Mouse (Mus musculus): ENCODE data around the gene Ptprk. TPM values are rescaled to one million over a fixed set of nuclear protein-coding genes. Genes with fewer than 3 reads are reported as not detected.

The Ptprk gene
- polyA plus RNA-seq, 1 experiment from 2014 or later = 22.1 TPM

DNA sequence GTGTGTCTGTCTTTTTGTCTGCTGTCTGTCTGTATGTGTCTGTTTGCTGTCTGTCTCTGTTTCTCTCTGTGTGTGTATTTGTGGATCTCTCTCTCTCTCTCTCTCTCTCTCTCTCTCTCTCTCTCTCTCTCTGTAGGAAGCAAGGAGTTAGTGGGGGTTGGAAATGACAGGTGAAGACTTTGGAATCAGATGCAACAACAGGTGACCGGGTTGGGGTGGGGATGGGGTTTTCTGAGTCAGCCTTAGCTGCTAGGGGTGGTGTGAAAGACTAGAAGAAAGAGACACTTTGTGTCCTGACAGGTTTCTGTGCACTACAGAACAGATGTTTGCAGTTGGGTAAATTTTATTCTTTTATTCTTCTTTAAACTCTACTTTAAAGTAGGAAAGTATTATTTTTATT lies 9.0 kb downstream of the Ptprk start:
- no peak for DNase-seq (ENCODE audit: low spot score)
- WGBS = 74% methylated on average over 1 of the region's 1 CpGs
- Histone ChIP-seq H3K4me3 (no peak overlapping the region), H3K27ac (no peak overlapping the region), H3K4me1 (replicated peaks) (no peaks in the 10 kb centered on the region; the same call in none of the 2 replicates), H3K36me3 (no peaks in the 10 kb centered on the region), H3K27me3 (ENCODE audit: insufficient read depth, poor library complexity, severe bottlenecking) (no peaks in the 10 kb centered on the region), H3K9me3 (no peaks in the 10 kb centered on the region)

DNA sequence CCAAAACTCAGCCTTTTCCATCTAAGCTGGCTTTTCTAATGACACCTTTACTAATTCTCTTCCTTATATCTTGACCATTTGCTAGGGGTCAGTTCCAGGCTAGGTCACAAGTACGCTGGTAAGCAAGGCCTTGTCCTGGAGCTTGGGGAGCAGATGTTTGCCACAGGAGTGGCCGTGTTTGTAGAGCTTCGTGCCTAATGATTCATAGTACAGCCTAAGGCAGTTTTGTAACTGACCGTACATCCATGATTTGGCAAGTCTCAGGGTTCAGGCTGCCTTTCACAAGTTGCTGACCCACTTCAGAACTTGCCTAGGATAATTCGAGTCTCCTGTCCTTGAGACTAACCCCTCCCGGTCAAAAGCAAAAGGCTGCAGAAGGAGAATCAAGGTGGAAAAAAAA lies 12.7 kb downstream of the Ptprk start:
- no peak overlapping the region for H3K4me3 ChIP-seq
- DNase-seq (ENCODE audit: low spot score) = no peak
- H3K9me3 ChIP-seq = no peaks in the 10 kb centered on the region
- H3K4me1 ChIP-seq (replicated peaks) = no peaks in the 10 kb centered on the region; the same call in 1 of the 2 replicates
- H3K36me3 ChIP-seq = no peaks in the 10 kb centered on the region
- H3K27ac ChIP-seq = no peak overlapping the region
- H3K27me3 ChIP-seq (ENCODE audit: insufficient read depth, poor library complexity, severe bottlenecking) = no peaks in the 10 kb centered on the region
- WGBS = 68% methylated on average over 6 of the region's 6 CpGs

DNA sequence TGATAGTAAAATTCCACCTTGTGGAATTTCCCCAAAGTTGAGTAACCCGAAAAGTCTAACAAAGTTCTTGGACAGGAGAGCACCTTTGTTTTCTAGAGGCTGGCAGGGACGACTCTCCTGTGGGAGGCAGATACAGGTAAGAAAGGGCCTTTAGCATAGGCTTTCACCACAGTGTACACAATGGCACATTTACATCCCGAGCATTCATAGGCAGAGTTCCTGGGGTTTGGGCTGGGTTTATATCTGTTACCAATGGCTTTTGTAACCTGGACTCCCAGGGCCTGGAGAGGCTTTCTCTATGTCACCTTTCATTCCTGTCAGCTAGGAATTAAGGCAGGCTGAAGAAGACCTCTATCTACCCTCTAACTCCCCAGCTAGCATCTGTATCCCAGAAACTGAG lies 13.1 kb downstream of the Ptprk start:
- no peaks in the 10 kb centered on the region for H3K36me3 ChIP-seq
- H3K9me3 ChIP-seq = no peaks in the 10 kb centered on the region
- no peaks in the 10 kb centered on the region; the same call in 1 of the 2 replicates for H3K4me1 ChIP-seq (replicated peaks)
- no peak overlapping the region for H3K4me3 ChIP-seq
- no peak for DNase-seq (ENCODE audit: low spot score)
- no peaks in the 10 kb centered on the region for H3K27me3 ChIP-seq (ENCODE audit: insufficient read depth, poor library complexity, severe bottlenecking)
- 66% methylated on average over 3 of the region's 3 CpGs for WGBS
- H3K27ac ChIP-seq = no peak overlapping the region

DNA sequence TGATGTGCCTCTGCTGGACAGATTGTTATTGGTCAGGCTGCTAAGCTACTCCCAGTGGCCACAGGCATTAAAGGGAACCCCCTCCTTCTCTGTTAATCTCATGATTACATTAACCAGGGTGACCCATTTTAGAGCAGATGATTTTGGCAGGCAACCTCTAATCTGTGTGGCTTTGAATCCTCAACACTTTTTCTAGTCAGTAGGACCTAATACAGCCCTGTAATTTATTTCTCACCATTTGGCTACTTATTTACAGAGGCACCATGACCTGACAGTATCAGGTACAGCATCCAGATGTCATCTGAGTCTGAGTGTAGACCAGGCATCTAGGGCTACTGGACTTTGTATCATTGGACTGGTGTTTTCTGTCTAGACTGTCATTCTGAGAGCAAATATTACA lies 21.4 kb downstream of the Ptprk start:
- no peaks in the 10 kb centered on the region for H3K27me3 ChIP-seq (ENCODE audit: insufficient read depth, poor library complexity, severe bottlenecking)
- H3K36me3 ChIP-seq = no peaks in the 10 kb centered on the region
- H3K4me3 ChIP-seq = no peak overlapping the region
- no peak for DNase-seq (ENCODE audit: low spot score)
- H3K27ac ChIP-seq = no peak overlapping the region
- no peaks in the 10 kb centered on the region for H3K9me3 ChIP-seq
- peaks cover 5% of the 10 kb centered on the region; the same call in 1 of the 2 replicates for H3K4me1 ChIP-seq (replicated peaks)

DNA sequence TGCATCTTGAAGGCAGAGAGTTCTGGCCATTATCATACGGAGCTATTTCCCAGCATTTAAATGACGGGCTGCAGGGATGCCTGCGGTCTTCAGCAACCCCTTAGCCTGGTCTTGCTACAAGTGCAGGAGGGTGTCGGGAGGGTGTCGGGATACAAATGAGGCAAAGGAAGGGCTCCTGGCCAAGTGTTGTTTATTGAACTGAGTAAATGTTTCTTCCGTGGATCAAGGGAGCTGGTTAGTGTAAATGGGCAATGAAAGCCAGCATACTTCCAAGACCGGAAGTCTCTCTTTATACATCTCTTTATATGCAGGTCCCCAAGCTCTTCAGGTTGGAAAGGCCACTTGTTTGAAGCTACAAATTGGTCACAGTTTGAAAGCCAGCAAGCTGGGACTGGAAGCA lies 23.0 kb downstream of the Ptprk start:
- Histone ChIP-seq H3K4me3 (no peak overlapping the region), H3K9me3 (no peaks in the 10 kb centered on the region), H3K27me3 (ENCODE audit: insufficient read depth, poor library complexity, severe bottlenecking) (no peaks in the 10 kb centered on the region), H3K36me3 (no peaks in the 10 kb centered on the region), H3K4me1 (replicated peaks) (peaks cover 6% of the 10 kb centered on the region; the same call in 1 of the 2 replicates), H3K27ac (no peak overlapping the region)
- 74% methylated on average over 7 of the region's 7 CpGs for WGBS
- DNase-seq (ENCODE audit: low spot score) = no peak

DNA sequence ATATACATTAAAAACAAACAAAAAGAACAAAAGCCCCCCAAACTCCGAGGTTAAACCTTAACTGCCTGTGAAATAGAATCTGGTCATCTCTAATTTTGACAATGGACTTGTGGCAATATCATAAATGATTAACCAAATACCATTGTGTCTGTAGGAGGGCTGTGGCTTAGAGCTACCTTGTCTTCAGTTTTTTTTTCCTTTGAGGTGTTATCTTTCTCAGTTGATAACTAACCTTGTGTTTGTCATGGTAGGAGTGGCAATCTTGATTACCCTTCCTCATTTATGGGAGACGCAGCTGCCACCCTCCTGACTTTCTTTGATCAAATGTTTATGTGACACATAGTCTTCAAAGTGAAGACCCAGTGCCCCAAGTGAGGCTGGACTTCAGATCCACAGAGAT lies 24.3 kb downstream of the Ptprk start:
- Histone ChIP-seq H3K27ac (no peak overlapping the region), H3K27me3 (ENCODE audit: insufficient read depth, poor library complexity, severe bottlenecking) (no peaks in the 10 kb centered on the region), H3K4me1 (replicated peaks) (peaks cover 6% of the 10 kb centered on the region; the same call in 1 of the 2 replicates), H3K36me3 (no peaks in the 10 kb centered on the region), H3K9me3 (no peaks in the 10 kb centered on the region), H3K4me3 (no peak overlapping the region)
- 79% methylated on average over 2 of the region's 2 CpGs for WGBS
- DNase-seq (ENCODE audit: low spot score) = no peak

DNA sequence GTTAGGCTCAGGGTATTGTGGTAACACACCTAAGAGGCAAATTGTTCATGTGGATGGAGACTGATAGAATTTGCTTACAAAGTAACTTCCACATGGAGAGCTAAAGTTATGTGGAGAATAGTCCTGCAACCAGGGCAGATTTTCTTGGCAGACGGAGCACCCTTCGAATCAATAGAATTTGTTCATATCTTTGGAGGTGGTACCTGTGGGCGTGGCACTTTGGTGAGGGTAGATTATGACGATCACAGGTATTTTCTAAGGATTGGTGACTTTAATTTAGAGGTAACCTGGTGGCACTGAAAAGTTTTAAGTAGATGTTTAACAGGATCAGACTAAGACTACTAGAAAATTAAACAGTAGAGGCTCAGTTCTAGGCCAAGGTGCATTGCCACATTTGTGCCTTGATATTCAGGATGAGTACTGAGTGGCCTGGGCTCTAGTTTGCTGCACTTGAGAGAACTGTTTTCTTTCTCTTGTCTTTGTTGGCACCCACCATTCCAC lies 28.8 kb downstream of the Ptprk start:
- no peak overlapping the region for H3K27ac ChIP-seq
- H3K4me3 ChIP-seq = no peak overlapping the region
- peaks cover 8% of the 10 kb centered on the region; the same call in 1 of the 2 replicates for H3K4me1 ChIP-seq (replicated peaks)
- DNase-seq (ENCODE audit: low spot score) = no peak
- no peaks in the 10 kb centered on the region for H3K9me3 ChIP-seq
- 92% methylated on average over 4 of the region's 4 CpGs for WGBS
- no peaks in the 10 kb centered on the region for H3K27me3 ChIP-seq (ENCODE audit: insufficient read depth, poor library complexity, severe bottlenecking)
- H3K36me3 ChIP-seq = no peaks in the 10 kb centered on the region

DNA sequence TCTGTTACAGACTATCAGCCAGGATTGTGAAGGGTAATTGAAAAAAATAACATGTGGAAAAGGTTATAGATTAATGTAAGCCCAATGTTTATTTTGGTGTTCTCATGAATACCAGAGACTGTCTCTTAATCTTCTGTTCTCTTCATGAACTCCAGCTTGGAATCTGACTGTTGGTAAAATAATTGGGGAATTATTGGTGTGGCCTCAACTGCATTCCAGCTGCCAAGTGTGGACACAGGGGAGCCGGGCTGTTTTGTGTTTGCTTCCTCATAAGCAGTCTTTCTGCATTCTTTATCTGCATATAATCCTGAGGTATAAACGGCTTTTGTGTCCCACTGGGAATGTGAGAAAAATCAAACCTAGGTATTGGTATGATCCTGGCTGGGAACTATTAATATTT lies 29.3 kb downstream of the Ptprk start:
- Histone ChIP-seq H3K27me3 (ENCODE audit: insufficient read depth, poor library complexity, severe bottlenecking) (no peaks in the 10 kb centered on the region), H3K4me3 (no peak overlapping the region), H3K36me3 (no peaks in the 10 kb centered on the region), H3K4me1 (replicated peaks) (peaks cover 9% of the 10 kb centered on the region; the same call in 1 of the 2 replicates), H3K9me3 (no peaks in the 10 kb centered on the region), H3K27ac (no peak overlapping the region)
- no peak for DNase-seq (ENCODE audit: low spot score)
- 81% methylated on average over 2 of the region's 2 CpGs for WGBS

DNA sequence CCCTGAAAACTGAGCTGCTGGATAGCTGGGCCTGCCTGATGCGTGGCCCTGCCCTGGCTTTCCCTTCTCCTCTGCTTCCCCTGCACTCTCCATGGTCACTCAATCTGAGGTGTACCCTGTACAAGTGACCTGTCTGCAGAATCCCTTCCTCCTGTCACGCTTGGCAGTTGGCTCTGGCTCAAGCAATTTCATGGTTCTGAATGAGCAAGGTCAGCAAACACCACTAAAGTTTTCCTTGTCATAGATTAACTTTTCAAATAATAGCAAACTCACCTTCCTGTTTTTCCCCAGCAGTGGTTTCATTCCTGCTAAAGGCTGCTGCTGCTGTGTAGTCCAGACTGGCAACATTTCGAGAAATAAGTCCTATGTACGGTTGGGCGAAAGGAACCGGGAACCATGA lies 30.6 kb downstream of the Ptprk start:
- DNase-seq (ENCODE audit: low spot score) = no peak
- H3K4me3 ChIP-seq = no peak overlapping the region
- no peaks in the 10 kb centered on the region for H3K9me3 ChIP-seq
- WGBS = 85% methylated on average over 6 of the region's 6 CpGs
- no peaks in the 10 kb centered on the region for H3K36me3 ChIP-seq
- H3K4me1 ChIP-seq (replicated peaks) = peaks cover 16% of the 10 kb centered on the region
- H3K27ac ChIP-seq = no peak overlapping the region
- no peaks in the 10 kb centered on the region for H3K27me3 ChIP-seq (ENCODE audit: insufficient read depth, poor library complexity, severe bottlenecking)

DNA sequence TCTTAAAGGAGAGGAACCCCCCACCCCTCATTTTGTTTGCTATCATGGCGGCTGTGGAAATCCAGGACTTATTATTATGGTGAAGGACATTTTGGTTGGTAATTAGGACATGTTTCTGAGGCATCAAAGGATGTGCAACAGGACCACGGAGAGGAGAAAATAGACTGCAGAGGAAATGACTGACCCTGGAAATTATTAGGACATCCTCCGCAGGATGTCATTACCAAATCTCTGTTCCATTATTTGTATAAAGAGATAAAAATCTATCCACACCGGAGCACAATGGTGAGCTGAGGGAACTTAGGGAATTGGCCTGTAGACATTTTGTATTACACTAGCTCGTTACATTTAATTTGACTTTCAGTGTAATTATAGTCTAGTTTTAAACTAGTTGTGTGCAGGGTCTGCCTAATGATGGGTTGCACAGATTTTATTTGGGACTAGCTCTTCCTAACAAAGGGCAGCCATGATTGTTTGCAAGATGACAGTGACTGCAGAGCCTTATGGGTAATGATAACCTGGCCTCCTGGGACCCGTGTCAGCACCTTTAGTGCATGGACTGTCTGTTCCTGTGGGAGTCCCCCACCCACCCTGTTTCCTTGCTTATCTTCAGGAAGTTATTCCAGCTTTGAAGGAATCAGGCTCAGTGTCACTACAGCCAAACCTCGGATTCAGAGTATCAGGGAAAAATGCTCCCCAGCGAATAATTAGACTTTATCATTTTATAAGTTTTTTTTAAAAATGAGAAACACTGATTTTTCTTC lies 38.4 kb downstream of the Ptprk start:
- Histone ChIP-seq H3K4me3 (no peak overlapping the region), H3K27ac (no peak overlapping the region), H3K9me3 (no peaks in the 10 kb centered on the region), H3K27me3 (ENCODE audit: insufficient read depth, poor library complexity, severe bottlenecking) (no peaks in the 10 kb centered on the region), H3K36me3 (no peaks in the 10 kb centered on the region), H3K4me1 (replicated peaks) (peaks cover 14% of the 10 kb centered on the region)
- WGBS = 86% methylated on average over 8 of the region's 8 CpGs
- DNase-seq (ENCODE audit: low spot score) = no peak

DNA sequence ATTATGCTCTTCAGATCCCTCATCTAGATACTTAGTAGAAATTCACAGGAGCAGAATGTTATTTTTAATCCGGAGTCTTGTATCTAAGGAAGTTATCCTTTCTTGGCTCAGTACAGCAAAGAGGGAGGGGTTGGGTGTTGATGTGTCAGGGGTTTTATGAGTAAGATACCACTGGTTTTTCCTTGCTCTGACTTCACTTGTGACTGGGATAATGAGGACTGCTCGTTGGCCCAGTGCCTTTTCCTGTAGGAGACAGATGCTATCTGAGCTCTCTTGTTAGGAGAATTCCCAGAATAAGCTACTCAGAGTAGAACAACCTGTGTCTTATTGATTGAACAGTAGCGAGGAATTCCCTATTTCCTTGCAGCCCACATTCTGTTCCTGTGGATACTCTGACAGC lies 39.3 kb downstream of the Ptprk start:
- WGBS = 83% methylated on average over 3 of the region's 3 CpGs
- H3K36me3 ChIP-seq = no peaks in the 10 kb centered on the region

DNA sequence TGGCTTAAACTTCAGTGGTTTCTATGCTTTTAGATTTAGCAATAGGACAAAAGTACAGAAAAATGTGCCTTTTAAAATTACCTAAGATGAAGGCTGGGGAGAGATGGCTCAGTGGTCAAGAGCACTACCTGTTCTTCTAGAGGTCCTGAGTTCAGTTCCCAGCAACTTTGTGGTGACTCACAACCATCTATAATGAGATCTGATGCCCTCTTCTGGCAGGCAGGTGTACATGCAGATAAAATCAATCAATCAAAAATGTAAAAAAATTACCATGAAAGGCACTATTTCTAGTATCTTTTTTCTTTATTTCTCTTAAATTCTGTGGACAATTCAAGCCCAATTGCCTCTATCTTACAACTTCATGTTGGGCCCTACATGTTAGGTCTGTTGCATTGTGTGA lies 42.4 kb downstream of the Ptprk start:
- Histone ChIP-seq H3K27ac (no peak overlapping the region), H3K4me3 (no peak overlapping the region), H3K36me3 (no peaks in the 10 kb centered on the region), H3K9me3 (no peaks in the 10 kb centered on the region), H3K4me1 (replicated peaks) (no peaks in the 10 kb centered on the region), H3K27me3 (ENCODE audit: insufficient read depth, poor library complexity, severe bottlenecking) (no peaks in the 10 kb centered on the region)
- no peak for DNase-seq (ENCODE audit: low spot score)

More for the DNA sequence above, 39.3 kb downstream of the Ptprk start:
- no peaks in the 10 kb centered on the region for H3K27me3 ChIP-seq (ENCODE audit: insufficient read depth, poor library complexity, severe bottlenecking)
- peaks cover 12% of the 10 kb centered on the region for H3K4me1 ChIP-seq (replicated peaks)
- H3K27ac ChIP-seq = no peak overlapping the region
- DNase-seq (ENCODE audit: low spot score) = no peak
- H3K4me3 ChIP-seq = no peak overlapping the region
- H3K9me3 ChIP-seq = no peaks in the 10 kb centered on the region

DNA sequence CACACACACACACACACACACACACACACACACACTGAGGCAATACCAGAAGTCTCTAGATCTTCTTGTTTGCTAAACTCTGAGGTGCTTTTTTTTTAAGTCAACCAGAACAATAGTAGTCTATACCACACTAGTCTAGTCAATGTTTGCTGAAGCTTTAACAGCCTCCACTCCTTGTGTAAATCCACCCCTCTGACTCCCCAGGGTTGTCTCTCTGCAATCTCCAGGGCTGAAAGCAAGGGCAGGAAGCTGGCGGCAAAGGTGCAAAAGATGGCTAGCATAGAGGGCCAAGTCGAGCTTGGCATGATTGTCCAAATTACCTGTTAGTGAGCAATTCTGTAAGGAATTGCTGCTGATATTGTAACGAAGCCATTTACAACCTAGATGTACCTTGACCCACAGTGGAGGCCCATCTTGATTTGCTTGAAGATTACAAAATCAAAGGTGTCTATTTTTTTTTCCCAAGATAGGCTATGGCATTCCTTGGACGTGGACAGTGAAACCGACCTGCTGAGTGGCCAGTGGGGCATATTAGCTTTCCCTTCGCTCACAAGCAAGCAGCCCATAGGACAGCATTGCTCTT lies 44.3 kb downstream of the Ptprk start:
- Histone ChIP-seq H3K4me1 (replicated peaks) (no peaks in the 10 kb centered on the region), H3K9me3 (no peaks in the 10 kb centered on the region), H3K27me3 (ENCODE audit: insufficient read depth, poor library complexity, severe bottlenecking) (no peaks in the 10 kb centered on the region), H3K27ac (no peak overlapping the region), H3K36me3 (no peaks in the 10 kb centered on the region), H3K4me3 (no peak overlapping the region)
- WGBS = 89% methylated on average over 6 of the region's 6 CpGs
- DNase-seq (ENCODE audit: low spot score) = no peak

Data from hindbrain, embryonic 10.5 days (tissue).